Mouse (Mus musculus) urinary bladder, postnatal 25 days (tissue): ENCODE measurements at regions not wholly inside any gene's neighbourhood (a gene's known extent, or its start where the extent isn't known, plus 50 kb on each side); places are given as distances from the start of the nearest gene placed in this dataset.

Source experiments
- DNase-seq: peaks from one replicate; pipeline ENCODE4 v3.0.0; 2022; ENCODE audit warnings: low spot score

DNA sequence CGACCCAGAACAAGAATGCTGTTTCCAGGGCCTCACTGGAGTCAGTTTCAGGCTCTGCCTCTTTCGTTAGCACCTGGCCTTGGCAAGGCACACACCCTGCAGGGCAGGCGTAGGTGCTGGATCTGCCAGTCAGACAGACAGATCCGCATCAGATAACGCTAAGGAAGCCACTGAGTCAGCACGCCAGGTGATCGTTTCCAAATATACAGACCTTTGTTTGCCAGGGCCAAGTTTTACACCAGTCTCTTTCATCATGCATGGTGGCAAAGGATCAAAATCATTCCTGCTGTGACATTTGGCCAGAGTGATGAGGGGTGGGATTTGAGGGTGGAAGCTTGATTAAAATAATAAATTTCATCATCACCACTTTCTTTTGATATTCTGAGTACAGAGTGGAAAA, 411.0 kb downstream of the Ofcc1 start:
- no peak for DNase-seq

DNA sequence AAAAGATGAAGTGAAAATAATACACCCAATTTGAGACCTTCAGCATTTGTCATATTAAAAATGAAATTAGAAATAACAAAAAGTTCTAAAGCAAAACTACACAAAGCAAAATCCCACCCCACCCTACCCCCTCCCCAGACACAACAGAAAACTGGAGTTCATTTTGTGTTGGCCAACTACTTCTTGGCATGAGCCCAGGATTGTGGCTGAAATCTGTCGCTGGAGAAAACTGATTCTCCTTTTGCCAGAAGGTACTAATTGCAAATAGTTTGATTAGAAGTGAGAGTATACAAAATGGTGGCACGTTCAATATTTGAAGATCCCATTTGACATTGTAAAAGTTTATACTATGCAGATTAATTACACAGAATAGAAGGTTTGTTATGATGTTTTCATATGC, 426.0 kb downstream of the Ofcc1 start:
- DNase-seq = no peak

DNA sequence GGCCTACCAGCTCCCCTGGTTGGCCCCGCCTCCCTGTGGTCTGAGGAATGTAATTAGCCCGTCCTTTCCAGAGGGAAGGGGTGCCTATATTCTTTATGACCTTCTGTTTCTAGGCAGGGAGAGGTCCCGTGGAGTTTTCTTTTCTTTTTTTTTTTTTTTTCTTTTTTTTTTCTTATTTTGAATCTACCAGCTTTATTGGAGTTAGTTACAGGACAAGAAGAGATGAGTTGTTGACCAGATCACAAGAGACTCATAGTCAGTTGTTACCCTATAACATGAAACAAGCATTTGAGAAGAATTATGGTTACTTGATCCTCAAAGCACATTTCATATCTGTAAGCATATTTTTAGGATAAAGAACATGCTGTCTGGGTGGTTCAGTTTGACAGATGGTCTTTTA, 429.8 kb downstream of the Ofcc1 start:
- no peak for DNase-seq

DNA sequence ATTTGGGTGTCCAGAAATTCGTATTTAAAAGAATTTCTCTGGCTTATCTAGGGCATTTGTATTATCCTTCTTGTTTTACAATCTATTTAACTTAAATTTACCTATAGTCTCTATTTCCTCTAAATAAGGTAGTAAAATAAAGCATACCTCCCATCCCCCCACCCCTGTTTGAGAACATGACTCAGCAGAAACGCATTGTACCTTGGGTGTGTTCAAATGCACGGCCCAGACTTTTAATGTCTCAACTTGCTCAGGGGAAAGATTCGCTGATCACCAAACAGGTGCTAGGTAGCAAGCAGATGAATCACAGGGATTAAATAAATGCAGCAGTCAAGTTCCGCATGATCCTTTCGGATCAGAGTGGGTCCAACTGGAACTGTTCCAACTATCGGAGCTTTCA, 432.7 kb downstream of the Ofcc1 start:
- DNase-seq = no peak

DNA sequence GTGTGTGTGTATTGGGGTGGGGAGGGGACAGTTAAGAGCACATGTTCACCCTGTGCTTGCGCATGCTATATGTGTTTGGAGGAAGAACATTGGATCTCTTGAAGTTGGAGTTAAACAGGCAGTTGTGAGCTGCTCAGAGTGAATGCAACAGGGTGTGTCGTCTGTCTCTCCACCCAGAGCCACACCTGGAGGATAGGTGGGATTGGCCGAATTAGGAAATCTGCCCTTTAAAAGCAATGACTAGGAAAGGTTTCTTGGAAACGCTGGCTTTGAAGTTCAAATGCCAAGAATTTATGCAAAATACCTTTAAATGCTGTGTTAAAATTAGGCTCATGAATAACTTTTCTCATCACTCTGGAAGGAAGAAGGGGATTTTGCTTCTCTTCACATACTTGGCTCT, 436.9 kb downstream of the Ofcc1 start:
- DNase-seq = no peak

DNA sequence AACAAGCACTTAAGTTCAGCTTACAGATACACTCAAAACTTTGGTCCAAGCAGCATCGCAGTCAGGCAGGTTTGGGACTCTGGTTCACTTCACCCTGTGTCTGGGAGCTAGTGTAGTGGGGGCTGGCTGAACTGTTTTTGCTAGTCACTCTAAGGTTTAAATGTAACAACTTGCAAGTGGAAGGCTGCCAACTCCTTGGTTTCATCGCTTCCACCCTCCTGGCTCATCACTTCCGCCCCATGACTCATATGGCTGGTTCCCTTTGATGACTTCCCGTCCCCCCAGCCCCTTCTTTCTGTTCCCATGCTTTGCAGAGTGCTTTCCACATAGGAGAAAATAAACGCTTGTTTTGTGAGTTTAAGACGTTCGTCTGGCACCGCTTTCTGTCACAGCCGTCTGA, 438.1 kb downstream of the Ofcc1 start:
- DNase-seq = peak; percentile 5

DNA sequence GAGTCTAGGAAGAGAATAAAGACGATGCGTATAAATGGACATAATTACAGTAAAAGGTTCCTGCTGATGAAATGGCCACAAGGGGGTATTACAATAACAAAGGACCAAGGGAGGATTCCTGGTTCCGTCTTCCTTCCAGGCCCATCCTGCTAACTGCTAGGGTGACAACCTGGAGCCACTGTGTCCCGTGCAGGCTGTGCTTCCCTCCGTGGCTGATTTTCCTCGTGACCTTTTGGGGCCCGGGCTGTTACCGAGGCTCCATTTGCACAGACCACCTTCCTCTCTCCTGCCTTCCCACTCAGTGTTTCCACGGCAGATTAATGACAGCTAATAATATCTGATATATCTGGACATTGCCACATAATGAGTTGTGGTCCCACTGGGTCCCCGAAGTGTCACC, 453.5 kb downstream of the Ofcc1 start:
- DNase-seq = no peak

DNA sequence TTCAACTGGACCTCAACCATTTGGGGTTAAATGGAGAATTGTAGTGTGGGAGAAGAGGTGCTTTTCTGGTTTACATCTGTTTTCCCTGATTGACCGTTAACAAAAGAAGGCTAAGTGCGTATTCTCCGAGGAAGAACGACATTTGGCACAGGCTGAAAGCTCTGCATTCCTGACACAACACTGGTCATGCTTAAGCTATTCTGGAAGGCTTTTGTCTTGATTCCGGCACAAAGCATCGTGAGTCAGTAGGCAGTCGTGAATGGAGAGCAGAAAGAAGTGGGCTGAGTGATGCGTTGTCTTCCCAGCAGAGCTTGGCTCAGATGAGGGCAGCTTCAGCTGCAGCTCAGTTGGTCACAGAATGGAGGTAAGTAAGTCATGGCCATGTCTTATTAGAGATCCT, 457.0 kb downstream of the Ofcc1 start:
- DNase-seq = no peak

DNA sequence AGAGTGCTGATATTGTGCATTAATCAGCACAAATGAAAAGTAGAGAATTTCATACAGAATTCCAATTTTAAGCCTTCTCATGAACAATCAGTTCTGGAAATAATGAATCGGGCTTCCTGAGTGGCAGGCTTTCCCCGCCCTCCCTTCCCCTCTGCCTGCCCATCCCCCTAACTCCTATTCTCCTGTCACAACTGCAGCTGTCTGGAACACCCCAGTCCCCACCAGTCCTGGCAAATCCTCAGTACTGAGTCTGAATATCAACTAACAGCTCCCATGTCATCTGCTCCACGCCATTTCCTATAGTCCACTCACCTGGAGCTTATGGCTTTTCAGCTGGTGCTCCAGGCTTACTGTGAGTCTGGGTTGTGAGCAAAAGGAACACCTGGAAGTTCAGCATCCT, 457.9 kb downstream of the Ofcc1 start:
- DNase-seq = no peak

DNA sequence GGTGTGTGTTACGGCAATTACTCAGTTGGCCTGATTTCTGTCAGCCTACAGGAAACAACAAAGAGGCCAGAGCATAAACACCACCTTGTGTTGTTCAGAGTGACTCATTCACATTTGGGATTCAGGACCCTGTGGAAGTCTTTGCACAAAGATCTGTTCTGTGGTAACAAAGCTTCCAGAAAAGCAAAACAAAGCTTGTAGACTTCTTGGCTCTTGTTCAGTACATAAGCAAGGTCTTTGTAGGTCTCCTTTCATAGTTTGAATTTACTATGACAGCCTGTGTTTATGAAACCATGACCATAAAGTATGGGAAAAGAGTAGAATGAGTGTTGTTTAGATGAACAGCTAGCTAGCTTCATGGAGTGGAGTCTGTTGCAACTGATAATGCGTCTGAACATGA, 461.9 kb downstream of the Ofcc1 start:
- DNase-seq = no peak

DNA sequence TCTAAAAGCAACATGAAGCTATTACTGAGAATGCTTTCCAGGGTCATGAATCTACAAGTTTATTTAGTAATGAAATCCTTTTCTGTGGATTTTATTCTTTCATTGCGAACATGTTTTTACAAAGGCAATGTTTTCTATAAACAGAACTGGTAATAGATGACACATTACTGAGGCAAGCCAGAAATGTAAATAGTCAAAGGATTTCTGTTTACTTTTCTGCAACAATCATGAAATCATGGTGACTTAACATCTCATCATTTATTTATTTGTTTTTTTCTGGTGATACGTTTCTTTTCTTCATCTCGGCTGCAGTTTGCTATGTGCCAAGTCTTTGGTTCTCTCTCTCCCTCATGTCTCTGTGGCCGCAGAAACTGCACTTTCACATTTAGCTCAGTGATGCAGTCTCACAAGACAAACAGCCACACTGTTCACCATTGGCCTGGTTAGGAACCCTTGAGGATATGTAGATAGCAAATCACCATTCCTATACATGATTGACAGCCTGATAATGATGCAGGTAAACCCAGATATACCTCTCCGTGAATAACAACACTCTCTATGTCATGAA, 462.8 kb downstream of the Ofcc1 start:
- no peak for DNase-seq

DNA sequence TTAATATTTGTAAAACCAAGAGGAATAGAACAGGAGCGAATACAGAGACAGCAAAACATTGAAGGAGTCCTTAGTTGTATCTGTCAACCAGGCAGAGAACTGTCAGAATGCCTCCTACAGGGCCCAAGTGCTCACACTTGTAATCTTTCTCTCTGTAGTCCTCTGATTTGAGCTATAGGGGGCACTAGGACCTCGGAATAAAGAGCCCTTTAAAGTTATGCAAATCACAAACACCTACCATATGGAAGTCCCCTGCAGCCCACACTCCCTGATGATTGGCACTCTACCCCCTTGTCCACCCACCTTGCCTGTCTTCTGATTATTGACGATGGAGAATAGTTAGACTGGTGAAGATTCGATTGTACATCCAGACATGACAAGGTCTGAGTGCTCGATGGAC, 467.1 kb downstream of the Ofcc1 start:
- no peak for DNase-seq

DNA sequence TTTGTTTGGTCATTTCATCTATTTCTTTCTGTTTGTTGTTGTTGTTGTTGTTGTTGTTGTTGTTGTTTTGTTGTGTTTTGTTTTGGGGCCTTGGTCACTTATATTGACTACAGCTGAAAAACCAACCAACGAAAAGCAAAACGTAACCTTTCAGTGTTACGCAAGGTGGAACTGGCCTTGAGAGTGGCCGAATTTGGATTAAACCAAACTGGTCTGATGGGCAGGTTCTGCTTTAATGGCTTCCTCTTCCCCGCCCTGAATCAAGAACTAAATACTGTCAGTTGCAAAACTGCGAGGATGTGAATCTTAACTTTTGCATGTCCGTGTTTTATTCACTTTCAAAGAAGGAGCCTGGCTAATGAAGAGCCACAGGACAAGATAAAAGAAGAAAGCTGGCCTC, 480.2 kb downstream of the Ofcc1 start:
- no peak for DNase-seq

DNA sequence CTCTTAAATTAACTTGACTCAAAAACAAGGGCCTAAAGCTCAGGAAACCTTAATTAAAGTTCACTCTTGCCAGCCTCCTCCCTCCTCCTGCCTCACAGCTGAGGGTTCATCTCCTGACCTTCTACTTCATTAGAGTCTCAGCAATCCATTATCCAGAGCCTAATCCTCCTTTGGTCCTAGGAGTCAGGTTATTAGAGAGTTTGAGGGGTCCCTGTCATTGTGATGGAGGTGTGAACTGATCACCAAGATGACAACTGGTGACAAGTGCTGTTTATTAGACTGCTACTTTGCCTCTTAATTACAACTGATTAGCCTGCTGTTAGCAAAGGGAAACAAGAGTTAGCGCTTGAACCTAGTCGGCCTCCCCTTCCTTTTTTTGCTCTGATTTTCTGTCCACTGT, 481.1 kb downstream of the Ofcc1 start:
- no peak for DNase-seq

DNA sequence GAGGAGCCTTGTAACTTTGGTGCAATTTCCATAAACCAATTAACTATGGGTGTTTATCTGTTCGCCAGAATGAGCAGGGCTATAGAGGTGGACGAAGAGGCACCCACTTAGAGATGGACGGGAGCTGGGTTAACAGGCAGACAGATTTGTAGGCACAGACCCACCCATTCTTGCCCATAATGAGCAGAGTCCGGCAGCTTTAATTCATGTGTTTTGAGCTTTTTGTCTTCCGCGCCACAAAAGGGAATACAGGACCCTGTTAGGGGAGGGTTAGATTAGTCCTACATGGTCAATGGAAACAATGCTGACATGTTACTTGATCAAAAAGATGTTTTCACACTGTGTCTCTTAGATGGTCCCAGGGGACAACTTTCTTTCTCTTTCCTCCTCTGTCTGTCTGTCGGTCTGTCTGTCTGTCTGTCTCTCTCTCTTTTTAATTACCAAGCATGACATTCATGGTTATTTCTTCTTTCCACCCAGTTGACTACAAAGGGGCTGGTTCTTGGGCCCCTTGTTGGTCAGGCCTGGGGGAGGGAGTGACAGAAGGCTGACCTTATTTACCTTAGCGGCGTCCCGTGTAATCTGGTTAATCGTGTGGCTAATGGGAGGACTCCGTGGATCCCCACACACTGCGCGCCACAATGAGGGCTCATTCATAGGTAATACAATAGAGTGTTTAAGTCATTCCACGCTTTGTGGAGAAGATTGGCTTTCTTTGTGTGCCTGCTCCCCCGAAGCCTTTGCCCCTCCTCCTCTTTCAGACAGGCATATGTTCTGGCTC, 483.7 kb downstream of the Ofcc1 start:
- no peak for DNase-seq

DNA sequence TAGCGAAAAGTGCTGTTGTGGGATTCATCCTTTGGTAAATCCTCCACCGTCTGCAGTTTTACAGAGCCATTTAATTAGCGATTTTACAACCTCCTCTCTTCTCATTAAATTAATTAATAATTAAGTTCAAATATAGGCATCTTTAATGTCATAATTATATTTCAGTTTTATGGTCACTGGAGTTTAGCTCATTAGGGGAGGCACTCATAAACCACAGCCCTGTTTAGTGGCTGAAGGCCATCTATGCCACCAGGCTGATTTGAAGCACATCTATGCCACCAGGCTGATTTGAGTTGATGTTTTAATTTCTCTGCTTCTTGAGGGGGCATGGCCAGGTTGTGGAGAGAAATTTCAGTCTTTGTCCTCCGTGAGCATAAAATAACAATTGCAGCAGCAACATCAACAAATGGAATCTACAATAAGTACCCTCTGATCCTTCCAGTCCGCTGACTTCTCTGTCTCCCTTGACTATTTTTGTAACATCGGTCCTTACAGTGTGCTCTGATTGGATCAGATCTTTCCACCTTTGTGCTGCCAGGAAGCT, 508.9 kb downstream of the Ofcc1 start:
- no peak for DNase-seq

DNA sequence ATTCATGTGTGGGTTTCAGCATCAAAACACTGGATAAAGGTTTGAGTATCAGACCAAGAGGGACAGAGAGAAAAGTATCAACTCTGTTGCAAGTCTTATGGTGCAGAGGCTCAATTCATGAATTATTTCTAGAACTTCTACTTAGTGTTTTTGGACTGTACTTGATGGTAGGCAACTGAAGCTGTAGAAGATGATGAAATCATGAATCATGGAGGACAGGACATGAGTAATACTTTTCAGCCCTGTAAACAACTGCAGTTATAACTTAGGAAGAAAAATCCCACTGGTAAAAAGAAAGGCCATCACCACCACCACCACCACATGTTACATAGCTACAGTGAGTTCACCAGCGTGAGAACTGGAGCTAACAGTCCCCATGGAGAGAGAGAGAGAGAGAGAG, 511.9 kb downstream of the Ofcc1 start:
- DNase-seq = no peak

DNA sequence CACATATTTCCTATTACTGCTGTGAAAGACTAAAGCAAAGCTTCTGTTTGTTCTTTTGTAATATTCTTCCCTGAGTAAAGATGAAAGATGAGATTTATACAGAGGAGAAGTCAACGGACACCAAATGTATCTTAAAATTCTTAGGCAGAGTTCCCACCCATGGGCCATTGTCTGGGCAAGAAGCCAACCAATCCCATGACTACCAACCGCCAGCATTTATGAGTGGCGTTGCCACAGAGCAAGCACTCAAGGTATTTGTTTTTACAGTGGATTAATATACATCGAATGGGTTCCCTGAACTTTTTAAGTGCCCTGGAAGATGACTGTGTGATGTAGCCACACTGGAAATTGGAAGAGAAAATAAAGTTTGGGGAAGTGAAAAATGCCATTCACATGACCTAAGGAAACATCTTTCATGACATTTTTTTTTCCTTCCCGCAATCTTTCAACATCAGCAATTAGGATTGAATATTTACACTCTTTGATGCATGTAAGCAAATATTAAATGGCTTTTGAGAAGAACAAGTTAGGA, 525.1 kb downstream of the Ofcc1 start:
- DNase-seq = no peak

DNA sequence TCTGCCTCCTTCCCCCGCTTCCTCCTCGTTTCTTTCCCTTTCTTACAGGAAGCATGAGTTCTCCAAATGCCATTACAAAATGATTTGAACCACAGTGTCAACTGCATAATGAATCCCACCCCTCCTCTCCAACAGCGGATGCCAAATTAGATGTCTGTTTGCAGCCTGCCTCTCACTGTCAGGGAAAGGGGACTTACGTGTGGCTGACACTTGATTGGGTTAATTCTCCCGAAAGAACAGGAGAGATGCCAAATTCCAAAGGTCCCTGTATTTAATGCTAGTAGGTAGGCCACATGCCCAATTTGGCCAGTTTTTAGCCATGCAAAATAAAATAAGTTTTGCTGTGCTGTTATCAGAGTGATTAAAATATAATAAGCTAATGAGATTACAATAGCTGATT, 525.9 kb downstream of the Ofcc1 start:
- DNase-seq = no peak

DNA sequence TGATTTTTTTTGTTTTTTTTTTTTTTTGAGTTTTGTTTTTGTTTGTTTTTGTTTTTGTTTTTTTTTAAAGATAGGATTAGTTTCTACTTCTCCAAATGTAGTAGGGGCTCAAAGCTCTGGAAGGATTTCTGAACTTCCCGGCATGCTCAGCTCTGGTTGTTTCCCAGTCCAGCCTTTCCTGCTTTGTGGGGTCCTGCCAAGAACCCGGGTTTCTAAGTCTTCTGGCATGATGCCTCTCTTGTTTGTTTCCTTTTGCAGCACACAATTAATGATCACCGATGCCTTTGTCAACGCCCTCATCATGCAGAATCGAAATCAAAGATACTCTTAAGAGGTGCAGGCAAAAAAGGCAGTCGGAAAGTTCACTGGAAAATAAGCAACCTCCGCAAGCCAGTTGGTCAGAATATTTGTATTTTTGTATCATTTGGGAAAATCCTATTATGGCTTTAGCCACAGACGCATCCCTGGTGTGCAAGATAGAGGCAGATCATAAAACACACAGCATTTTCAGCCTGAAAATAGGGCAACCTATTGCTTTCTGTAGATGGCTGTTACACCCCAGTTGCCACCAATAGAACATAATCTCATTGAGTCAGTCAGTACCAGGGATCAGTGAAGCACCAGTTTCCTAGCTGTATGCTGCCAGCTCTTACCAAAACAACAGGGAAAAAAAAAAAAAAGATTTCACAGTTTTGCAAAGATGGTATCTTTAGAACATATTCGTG, 526.6 kb downstream of the Ofcc1 start:
- DNase-seq = no peak

DNA sequence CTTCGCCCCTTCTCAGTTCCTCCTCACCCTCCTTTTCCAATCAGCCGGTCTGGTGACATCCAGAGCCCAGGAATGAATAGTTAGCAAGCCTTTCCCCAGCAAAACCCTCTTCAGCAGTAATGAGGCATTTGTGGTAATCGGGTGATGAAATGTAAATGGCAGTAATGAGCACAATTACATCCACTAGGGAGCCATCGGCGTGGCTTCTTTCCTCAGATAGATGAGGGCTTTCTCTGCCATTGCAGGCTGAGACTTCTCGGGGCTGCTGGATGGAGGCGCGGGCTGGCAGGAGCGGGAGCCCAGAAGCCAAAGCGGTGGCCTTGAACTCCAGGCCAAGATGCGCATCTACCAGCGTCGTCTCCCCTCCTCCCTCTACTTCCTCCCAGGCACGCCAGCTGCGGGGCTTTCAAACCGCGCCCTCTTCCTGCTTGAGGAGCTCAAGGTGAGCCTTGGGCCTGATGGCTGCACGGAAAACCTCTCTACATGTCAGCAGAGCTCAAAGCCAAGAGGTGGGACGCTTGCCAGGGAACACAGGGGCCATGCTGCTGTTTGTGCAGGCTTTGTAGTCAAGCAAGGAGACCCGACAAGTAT, 537.2 kb downstream of the Ofcc1 start:
- no peak for DNase-seq

DNA sequence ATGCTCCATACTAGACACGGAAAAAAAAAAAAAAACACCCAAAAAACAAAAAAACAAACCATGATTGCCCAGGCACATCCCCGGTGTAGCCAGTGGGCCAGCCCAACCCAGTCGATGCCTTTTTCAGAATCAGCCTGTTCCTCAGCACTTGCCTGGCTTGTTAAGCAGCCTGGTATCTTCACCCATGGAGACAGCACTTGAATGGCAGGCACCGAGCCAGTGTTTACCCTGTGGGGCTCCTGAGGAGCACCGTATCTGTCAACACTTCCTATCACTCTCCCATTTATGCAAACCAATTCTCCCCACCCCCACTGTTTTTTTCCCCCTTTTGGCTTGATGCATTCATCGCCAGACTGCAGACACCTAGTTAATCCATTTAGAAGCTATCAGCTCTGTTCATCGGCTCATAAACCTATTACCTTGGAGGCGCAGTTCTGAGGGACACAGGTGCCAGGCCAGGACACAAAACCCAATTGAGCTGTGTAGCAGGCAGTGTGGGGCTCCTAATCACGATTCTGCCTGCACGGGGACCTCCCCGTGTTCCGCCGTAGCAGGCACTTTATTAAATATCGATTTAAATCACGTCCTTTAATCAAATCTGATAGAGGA, 537.8 kb downstream of the Ofcc1 start:
- no peak for DNase-seq
